Mouse (Mus musculus): ENCODE results near the gene Kif14. TPM values are rescaled to one million over a fixed set of nuclear protein-coding genes. Genes with fewer than 3 reads are reported as not detected.

The Kif14 gene
- total RNA-seq, 1 experiment from 2014 or later = 0.12 TPM

GRCm38 (mm10) chr1:136570976-136571375 lies 104.8 kb downstream of the Kif14 start:
- ATAC-seq (ENCODE audit: extremely low read depth, insufficient number of reproducible peaks, low FRiP score, poor library complexity, severe bottlenecking) = no peak

DNA sequence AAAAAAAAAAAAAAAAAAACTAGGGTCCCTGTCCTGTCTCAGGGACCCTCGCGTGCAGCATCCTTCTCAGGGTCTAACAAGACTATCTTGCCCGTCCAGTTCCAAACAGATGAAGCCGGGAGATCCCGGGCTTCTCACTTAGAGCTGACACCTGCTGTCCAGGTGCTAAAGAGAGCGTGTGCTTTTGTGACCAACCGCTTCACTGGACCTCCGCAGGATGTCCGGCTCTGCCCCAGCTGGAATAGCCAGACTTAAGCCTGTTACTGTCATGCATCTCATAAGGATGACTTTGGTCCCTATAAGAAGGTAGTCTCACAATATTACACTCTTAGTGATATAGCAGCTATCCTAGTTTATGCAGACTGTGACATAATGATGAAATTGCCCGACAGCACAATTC lies 105.4 kb downstream of the Kif14 start:
- no peak for ATAC-seq (ENCODE audit: extremely low read depth, insufficient number of reproducible peaks, low FRiP score, poor library complexity, severe bottlenecking)

- ATAC-seq (ENCODE audit: extremely low read depth, insufficient number of reproducible peaks, low FRiP score, poor library complexity, severe bottlenecking) = no peak
These were observed 111.9 kb downstream of the Kif14 start for GRCm38 (mm10) chr1:136577890-136578663.

GRCm38 (mm10) chr1:136579360-136579759 lies 113.2 kb downstream of the Kif14 start:
- ATAC-seq (ENCODE audit: extremely low read depth, insufficient number of reproducible peaks, low FRiP score, poor library complexity, severe bottlenecking) = 0 out of 2 replicates have a peak, but pooled peaks have one; percentile 22

- no peak for ATAC-seq (ENCODE audit: extremely low read depth, insufficient number of reproducible peaks, low FRiP score, poor library complexity, severe bottlenecking)
These were observed 114.1 kb downstream of the Kif14 start for GRCm38 (mm10) chr1:136580266-136580665.

Other genes starting within 250 kb of the Kif14 start
- gene Inava, start 232.1 kb upstream of the Kif14 start, total RNA-seq (2017) = not detected in 2 replicates
- gene Gpr25, start 205.5 kb upstream of the Kif14 start, total RNA-seq (2017) = not detected in 2 replicates
- 28.2 and 28.4 TPM in 2 replicates for gene Camsap2, start 120.2 kb upstream of the Kif14 start, total RNA-seq (2017)
- gene Ddx59, start 51.1 kb upstream of the Kif14 start, total RNA-seq (2017) = 14.2 and 14.7 TPM in 2 replicates
- gene Zfp281, start 158.6 kb downstream of the Kif14 start, total RNA-seq (2017) = 44.7 and 45.5 TPM in 2 replicates

All from neutrophil, adult 5-6 weeks (primary cell).